Mouse (Mus musculus): ENCODE results near the gene Tub. TPM values are rescaled to one million over a fixed set of nuclear protein-coding genes. Genes with fewer than 3 reads are reported as not detected.

Gene Tub
- polyA plus RNA-seq, 1 experiment from 2014 or later: 20.0 TPM

- no peak overlapping the region for H3K4me3 ChIP-seq (ENCODE audit: low read depth, low read length)
- H3K27me3 ChIP-seq (ENCODE audit: control insufficient read depth, insufficient read depth, low read length): no peaks in the 10 kb centered on the region
- H3K27ac ChIP-seq (ENCODE audit: low read depth, low read length): no peak overlapping the region
- H3K36me3 ChIP-seq (ENCODE audit: control insufficient read depth, insufficient read depth, low read length): no peaks in the 10 kb centered on the region
- WGBS: 89% methylated on average over 3 of the region's 3 CpGs
- ATAC-seq (ENCODE audit: insufficient read depth, low FRiP score, low TSS enrichment) (no peak), DNase-seq (ENCODE audit: low spot score) (no peak)
- H3K9ac ChIP-seq (ENCODE audit: low read length): no peak overlapping the region
- H3K4me1 ChIP-seq (ENCODE audit: control insufficient read depth, insufficient read depth, low read length): no peaks in the 10 kb centered on the region
- H3K4me2 ChIP-seq (ENCODE audit: low read depth): no peak overlapping the region
- H3K9me3 ChIP-seq (ENCODE audit: control insufficient read depth, low read length): no peaks in the 10 kb centered on the region
Measured at GRCm38 (mm10) chr7:109031331-109031730, 81.2 kb downstream of the Tub start.

DNA sequence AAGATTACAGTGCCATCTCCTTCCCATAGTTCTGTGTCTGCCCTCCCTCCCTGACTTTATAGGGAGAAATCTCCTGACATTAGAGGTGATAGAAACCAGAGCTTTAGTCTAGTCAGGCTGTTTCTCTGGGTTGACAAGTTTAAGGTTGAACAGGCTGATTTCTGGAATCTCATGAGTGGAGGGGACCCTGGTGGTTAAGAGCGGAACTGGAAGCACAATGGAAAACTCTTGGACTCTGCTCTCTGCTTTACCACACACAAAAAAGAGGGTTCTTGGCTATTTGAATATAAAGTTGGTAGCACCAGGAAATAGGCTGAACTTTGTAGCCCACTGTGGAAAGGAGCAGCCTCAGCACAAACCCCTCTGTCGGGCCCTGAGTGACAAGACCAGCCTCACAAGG lies 81.9 kb downstream of the Tub start:
- no peak overlapping the region for H3K4me3 ChIP-seq (ENCODE audit: low read depth, low read length)
- H3K4me2 ChIP-seq (ENCODE audit: low read depth): no peak overlapping the region
- no peaks in the 10 kb centered on the region for H3K9me3 ChIP-seq (ENCODE audit: control insufficient read depth, low read length)
- H3K9ac ChIP-seq (ENCODE audit: low read length): no peak overlapping the region
- H3K36me3 ChIP-seq (ENCODE audit: control insufficient read depth, insufficient read depth, low read length): no peaks in the 10 kb centered on the region
- 86% methylated on average over 2 of the region's 2 CpGs for WGBS
- ATAC-seq (ENCODE audit: insufficient read depth, low FRiP score, low TSS enrichment): no peak
- no peak overlapping the region for H3K27ac ChIP-seq (ENCODE audit: low read depth, low read length)
- no peaks in the 10 kb centered on the region for H3K27me3 ChIP-seq (ENCODE audit: control insufficient read depth, insufficient read depth, low read length)
- H3K4me1 ChIP-seq (ENCODE audit: control insufficient read depth, insufficient read depth, low read length): no peaks in the 10 kb centered on the region
- no peak for DNase-seq (ENCODE audit: low spot score)

DNA sequence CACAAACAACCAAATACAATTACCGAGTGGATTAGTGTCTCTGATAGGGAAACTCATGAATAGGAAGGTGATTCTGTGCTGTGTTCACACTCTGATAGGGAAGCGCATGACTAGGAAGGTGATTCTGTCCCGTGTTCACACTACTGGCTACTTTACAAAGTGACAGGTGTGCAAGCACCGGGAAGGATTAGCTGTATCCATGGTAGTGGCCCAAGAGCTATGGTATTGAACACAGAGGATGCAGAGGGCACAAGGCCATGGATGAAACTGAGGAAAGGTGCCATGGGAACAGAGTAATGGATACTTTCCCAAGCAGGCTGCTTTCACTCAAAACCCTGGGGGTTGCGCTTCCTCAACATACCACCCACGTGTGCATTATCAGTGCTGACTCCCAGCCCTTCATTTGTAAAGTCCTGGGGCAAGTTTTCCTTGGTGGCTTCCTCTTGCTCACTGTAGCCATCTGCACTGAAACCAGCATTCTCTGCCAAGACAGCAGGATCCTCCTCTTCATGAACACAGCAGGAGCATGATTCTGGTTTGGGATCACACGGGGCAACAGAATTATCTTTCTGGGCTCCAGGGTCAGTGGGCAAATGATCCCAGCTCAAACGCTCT lies 88.1 kb downstream of the Tub start:
- no peak for ATAC-seq (ENCODE audit: insufficient read depth, low FRiP score, low TSS enrichment)

DNA sequence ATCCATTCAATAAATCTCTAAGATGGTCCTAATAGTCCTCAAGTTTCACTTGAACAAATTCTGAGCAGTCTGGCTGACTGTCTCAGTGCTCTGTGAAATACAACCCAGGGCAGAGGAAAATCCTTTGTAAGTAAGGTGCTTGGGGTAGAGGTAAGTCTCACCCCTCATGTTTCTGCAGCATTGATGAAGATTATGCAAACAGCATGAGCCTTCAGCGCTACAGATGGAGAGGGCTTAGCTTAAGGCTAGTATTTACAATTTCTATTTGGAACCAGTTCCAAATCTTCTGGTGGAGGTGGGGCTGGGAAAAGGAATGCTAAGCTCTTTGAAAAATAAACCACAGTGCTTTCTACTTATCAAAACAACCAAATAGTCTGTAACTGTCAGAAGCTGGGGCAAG lies 88.8 kb downstream of the Tub start:
- H3K9me3 ChIP-seq (ENCODE audit: control insufficient read depth, low read length): no peaks in the 10 kb centered on the region
- H3K27me3 ChIP-seq (ENCODE audit: control insufficient read depth, insufficient read depth, low read length): no peaks in the 10 kb centered on the region
- no peak overlapping the region for H3K9ac ChIP-seq (ENCODE audit: low read length)
- H3K27ac ChIP-seq (ENCODE audit: low read depth, low read length): no peak overlapping the region
- ATAC-seq (ENCODE audit: insufficient read depth, low FRiP score, low TSS enrichment) (no peak), DNase-seq (ENCODE audit: low spot score) (no peak)
- H3K4me3 ChIP-seq (ENCODE audit: low read depth, low read length): no peak overlapping the region
- H3K4me1 ChIP-seq (ENCODE audit: control insufficient read depth, insufficient read depth, low read length): no peaks in the 10 kb centered on the region
- H3K4me2 ChIP-seq (ENCODE audit: low read depth): no peak overlapping the region
- H3K36me3 ChIP-seq (ENCODE audit: control insufficient read depth, insufficient read depth, low read length): no peaks in the 10 kb centered on the region
- 67% methylated on average over 1 of the region's 1 CpGs for WGBS

More for the DNA sequence above, 88.1 kb downstream of the Tub start:
- no peaks in the 10 kb centered on the region for H3K4me1 ChIP-seq (ENCODE audit: control insufficient read depth, insufficient read depth, low read length)
- no peaks in the 10 kb centered on the region for H3K9me3 ChIP-seq (ENCODE audit: control insufficient read depth, low read length)
- no peak overlapping the region for H3K4me2 ChIP-seq (ENCODE audit: low read depth)
- H3K27ac ChIP-seq (ENCODE audit: low read depth, low read length): no peak overlapping the region
- no peak overlapping the region for H3K4me3 ChIP-seq (ENCODE audit: low read depth, low read length)
- no peaks in the 10 kb centered on the region for H3K36me3 ChIP-seq (ENCODE audit: control insufficient read depth, insufficient read depth, low read length)
- no peaks in the 10 kb centered on the region for H3K27me3 ChIP-seq (ENCODE audit: control insufficient read depth, insufficient read depth, low read length)
- WGBS: 89% methylated on average over 8 of the region's 8 CpGs
- no peak overlapping the region for H3K9ac ChIP-seq (ENCODE audit: low read length)
- no peak for DNase-seq (ENCODE audit: low spot score)

DNA sequence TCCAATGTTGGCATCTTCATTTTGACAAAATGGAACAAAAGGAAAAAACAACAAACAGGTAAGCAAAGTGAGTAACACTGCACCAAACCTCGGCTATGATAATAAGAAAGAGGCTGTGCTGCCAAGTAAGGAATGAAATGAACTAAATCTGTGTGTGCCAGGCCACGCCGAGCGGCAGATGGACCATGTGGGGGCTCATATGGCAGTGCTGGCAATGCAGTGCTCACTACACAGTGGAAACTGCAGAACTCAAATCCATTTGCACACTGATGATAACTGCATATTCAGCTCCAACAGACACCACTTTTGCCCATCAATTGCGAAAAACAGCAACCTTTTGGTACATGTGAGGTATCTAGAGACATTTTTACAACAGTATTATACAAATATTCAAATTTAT lies 89.3 kb downstream of the Tub start:
- Histone ChIP-seq H3K27me3 (ENCODE audit: control insufficient read depth, insufficient read depth, low read length) (no peaks in the 10 kb centered on the region), H3K9ac (ENCODE audit: low read length) (no peak overlapping the region), H3K4me2 (ENCODE audit: low read depth) (no peak overlapping the region), H3K27ac (ENCODE audit: low read depth, low read length) (no peak overlapping the region), H3K9me3 (ENCODE audit: control insufficient read depth, low read length) (no peaks in the 10 kb centered on the region), H3K36me3 (ENCODE audit: control insufficient read depth, insufficient read depth, low read length) (no peaks in the 10 kb centered on the region), H3K4me1 (ENCODE audit: control insufficient read depth, insufficient read depth, low read length) (no peaks in the 10 kb centered on the region), H3K4me3 (ENCODE audit: low read depth, low read length) (no peak overlapping the region)
- DNase-seq (ENCODE audit: low spot score) (no peak), ATAC-seq (ENCODE audit: insufficient read depth, low FRiP score, low TSS enrichment) (no peak)
- WGBS: 87% methylated on average over 5 of the region's 5 CpGs

- no peak overlapping the region for H3K9ac ChIP-seq (ENCODE audit: low read length)
- no peaks in the 10 kb centered on the region for H3K4me1 ChIP-seq (ENCODE audit: control insufficient read depth, insufficient read depth, low read length)
- H3K36me3 ChIP-seq (ENCODE audit: control insufficient read depth, insufficient read depth, low read length): no peaks in the 10 kb centered on the region
- ATAC-seq (ENCODE audit: insufficient read depth, low FRiP score, low TSS enrichment) (no peak), DNase-seq (ENCODE audit: low spot score) (no peak)
- no peak overlapping the region for H3K27ac ChIP-seq (ENCODE audit: low read depth, low read length)
- H3K9me3 ChIP-seq (ENCODE audit: control insufficient read depth, low read length): no peaks in the 10 kb centered on the region
- WGBS: 95% methylated on average over 2 of the region's 2 CpGs
- H3K27me3 ChIP-seq (ENCODE audit: control insufficient read depth, insufficient read depth, low read length): no peaks in the 10 kb centered on the region
- H3K4me2 ChIP-seq (ENCODE audit: low read depth): no peak overlapping the region
- no peak overlapping the region for H3K4me3 ChIP-seq (ENCODE audit: low read depth, low read length)
Measured at GRCm38 (mm10) chr7:109045876-109046275, 95.7 kb downstream of the Tub start.

- H3K4me3 ChIP-seq (ENCODE audit: low read depth, low read length): no peak overlapping the region
Measured at GRCm38 (mm10) chr7:109050831-109051230, 100.7 kb downstream of the Tub start.

GRCm38 (mm10) chr7:109059536-109059935 lies 109.4 kb downstream of the Tub start:
- H3K9me3 ChIP-seq (ENCODE audit: control insufficient read depth, low read length): no peaks in the 10 kb centered on the region
- DNase-seq (ENCODE audit: low spot score): no peak
- 87% methylated on average over 4 of the region's 4 CpGs for WGBS

More at GRCm38 (mm10) chr7:109050831-109051230, 100.7 kb downstream of the Tub start:
- no peak overlapping the region for H3K9ac ChIP-seq (ENCODE audit: low read length)
- 91% methylated on average over 1 of the region's 1 CpGs for WGBS
- ATAC-seq (ENCODE audit: insufficient read depth, low FRiP score, low TSS enrichment) (no peak), DNase-seq (ENCODE audit: low spot score) (no peak)
- H3K4me1 ChIP-seq (ENCODE audit: control insufficient read depth, insufficient read depth, low read length): no peaks in the 10 kb centered on the region
- no peak overlapping the region for H3K27ac ChIP-seq (ENCODE audit: low read depth, low read length)
- H3K9me3 ChIP-seq (ENCODE audit: control insufficient read depth, low read length): no peaks in the 10 kb centered on the region
- no peaks in the 10 kb centered on the region for H3K27me3 ChIP-seq (ENCODE audit: control insufficient read depth, insufficient read depth, low read length)
- H3K36me3 ChIP-seq (ENCODE audit: control insufficient read depth, insufficient read depth, low read length): no peaks in the 10 kb centered on the region
- no peak overlapping the region for H3K4me2 ChIP-seq (ENCODE audit: low read depth)

DNA sequence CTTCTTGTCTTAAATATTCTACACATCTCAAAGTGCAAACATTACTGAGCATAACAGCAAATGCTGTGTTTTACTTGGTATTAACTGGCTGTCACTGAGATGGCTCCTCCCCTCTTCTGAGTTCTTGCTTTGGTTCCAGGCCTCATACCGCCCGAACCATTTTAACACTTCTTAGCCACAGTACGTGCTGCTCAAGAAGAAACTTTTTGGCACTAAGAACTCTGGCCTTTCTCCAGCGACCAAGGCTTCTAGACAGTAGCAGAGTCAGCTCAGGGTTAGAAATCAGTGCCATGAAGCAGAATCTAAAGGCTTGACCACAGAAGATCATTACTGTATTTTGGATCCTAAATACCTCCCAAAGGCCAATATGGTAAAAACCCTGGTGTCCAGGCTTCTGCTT lies 119.5 kb downstream of the Tub start:
- H3K4me1 ChIP-seq (ENCODE audit: control insufficient read depth, insufficient read depth, low read length): no peaks in the 10 kb centered on the region

More at GRCm38 (mm10) chr7:109059536-109059935, 109.4 kb downstream of the Tub start:
- H3K4me3 ChIP-seq (ENCODE audit: low read depth, low read length): no peak overlapping the region
- H3K4me2 ChIP-seq (ENCODE audit: low read depth): no peak overlapping the region
- no peaks in the 10 kb centered on the region for H3K4me1 ChIP-seq (ENCODE audit: control insufficient read depth, insufficient read depth, low read length)
- H3K36me3 ChIP-seq (ENCODE audit: control insufficient read depth, insufficient read depth, low read length): no peaks in the 10 kb centered on the region
- no peak overlapping the region for H3K27ac ChIP-seq (ENCODE audit: low read depth, low read length)
- H3K9ac ChIP-seq (ENCODE audit: low read length): no peak overlapping the region
- no peaks in the 10 kb centered on the region for H3K27me3 ChIP-seq (ENCODE audit: control insufficient read depth, insufficient read depth, low read length)
- no peak for ATAC-seq (ENCODE audit: insufficient read depth, low FRiP score, low TSS enrichment)

More for the DNA sequence above, 119.5 kb downstream of the Tub start:
- ATAC-seq (ENCODE audit: insufficient read depth, low FRiP score, low TSS enrichment): no peak
- Histone ChIP-seq H3K27me3 (ENCODE audit: control insufficient read depth, insufficient read depth, low read length) (no peaks in the 10 kb centered on the region), H3K4me2 (ENCODE audit: low read depth) (no peak overlapping the region), H3K27ac (ENCODE audit: low read depth, low read length) (no peak overlapping the region), H3K36me3 (ENCODE audit: control insufficient read depth, insufficient read depth, low read length) (no peaks in the 10 kb centered on the region), H3K9ac (ENCODE audit: low read length) (no peak overlapping the region), H3K9me3 (ENCODE audit: control insufficient read depth, low read length) (no peaks in the 10 kb centered on the region), H3K4me3 (ENCODE audit: low read depth, low read length) (no peak overlapping the region)
- 89% methylated on average over 4 of the region's 4 CpGs for WGBS
- DNase-seq (ENCODE audit: low spot score): no peak
